28 mouse cellular contexts compared by ENCODE assay signal in genomic region chr12:104057531-104057930, GRCm38 (mm10). TPM values are rescaled to one million over a fixed set of nuclear protein-coding genes. Genes with fewer than 3 reads are reported as not detected.
DNase-seq lines count a peak whose midpoint lies in the region; ATAC-seq and TF ChIP-seq lines count a peak whose summit lies in the region.
"Had no signal": no experiment of that assay in that cellular context is flagged by ENCODE, and none has a peak within 500 bp of the region (broad histone marks: within the 10 kb centered on the region; RNA-seq: fewer than 3 reads in every experiment).

No protein-coding gene starts in this region.

- 0 out of 2 replicates have a peak overlapping the region, but pooled peaks have one; percentile 16 for H3K27ac ChIP-seq in forebrain, embryonic 13.5 days
- no peak overlapping the region for H3K27ac ChIP-seq in forebrain, embryonic 12.5 days
- peak overlapping the region; percentile 25 to 61; a peak in 3 of 4 replicates for H3K27ac ChIP-seq in heart, embryonic 14.5 days (replicated peaks in 1 of 2; ENCODE audit: control insufficient read depth in 1 of 2, insufficient read depth in 1 of 2, low read depth in 2 of 2, low read length in 2 of 2)
- H3K27ac ChIP-seq in CH12.LX (ENCODE audit: insufficient read depth, low read depth): no peak overlapping the region
- H3K27ac ChIP-seq: hindbrain, embryonic 15.5 days; kidney, embryonic 15.5 days; limb, embryonic 13.5 days; liver, embryonic 14.5 days; neural tube, embryonic 15.5 days had no signal

- H3K79me2 ChIP-seq in CH12.LX (replicated peaks; ENCODE audit: control insufficient read depth, extremely low read depth, insufficient read depth, poor library complexity, severe bottlenecking): no peaks in the 10 kb centered on the region

- no peaks in the 10 kb centered on the region for H3K9me3 ChIP-seq in forebrain, embryonic 13.5 days (replicated peaks)
- H3K9me3 ChIP-seq in forebrain, embryonic 12.5 days: no peaks in the 10 kb centered on the region
- H3K9me3 ChIP-seq in heart, embryonic 14.5 days (ENCODE audit: control insufficient read depth, low read length): no peaks in the 10 kb centered on the region
- H3K9me3 ChIP-seq in CH12.LX (replicated peaks; ENCODE audit: low read length): no peaks in the 10 kb centered on the region
- H3K9me3 ChIP-seq: hindbrain, embryonic 15.5 days; kidney, embryonic 15.5 days; limb, embryonic 13.5 days; megakaryocyte, embryonic 14.5 days; neural tube, embryonic 15.5 days had no signal

- H3K27me3 ChIP-seq in forebrain, embryonic 13.5 days: no peaks in the 10 kb centered on the region
- no peaks in the 10 kb centered on the region for H3K27me3 ChIP-seq in forebrain, embryonic 12.5 days
- peaks cover 46% of the 10 kb centered on the region for H3K27me3 ChIP-seq in heart, embryonic 14.5 days (ENCODE audit: control insufficient read depth, insufficient read depth, low read length)
- H3K27me3 ChIP-seq in CH12.LX (replicated peaks): peaks cover 8% of the 10 kb centered on the region
- H3K27me3 ChIP-seq: hindbrain, embryonic 15.5 days had no signal

- 83% methylated on average over 7 of the region's 7 CpGs for WGBS in forebrain, embryonic 13.5 days
- 86% methylated on average over 7 of the region's 7 CpGs for WGBS in forebrain, embryonic 12.5 days
- WGBS in heart, embryonic 14.5 days: 74% methylated on average over 7 of the region's 7 CpGs

- H3K9ac ChIP-seq in forebrain, embryonic 13.5 days: no peak overlapping the region
- no peak overlapping the region for H3K9ac ChIP-seq in forebrain, embryonic 12.5 days
- 0 out of 2 replicates have a peak overlapping the region, but pooled peaks have one; percentile 11 for H3K9ac ChIP-seq in heart, embryonic 14.5 days (ENCODE audit: low read length)
- no peak overlapping the region for H3K9ac ChIP-seq in CH12.LX (ENCODE audit: insufficient read depth, low read depth)
- H3K9ac ChIP-seq: hindbrain, embryonic 15.5 days; kidney, embryonic 15.5 days; limb, embryonic 13.5 days; liver, embryonic 14.5 days; neural tube, embryonic 15.5 days had no signal

- no peak for DNase-seq in heart, adult 8-10 months (ENCODE audit: low spot score)
- no peak for DNase-seq in CH12.LX (ENCODE audit: extremely low read depth)
- DNase-seq in naive thymus-derived CD4-positive, alpha-beta T cell, adult 2 months (ENCODE audit: low read depth): peak; percentile 15
- DNase-seq in frontal cortex, postnatal 14 days (ENCODE audit: low spot score in 2 of 2): no peak
- DNase-seq: adrenal gland, adult 2 months; cerebellum, adult 9-11 months; embryo, embryonic 11 days had no signal

- no peak overlapping the region for H3K4me2 ChIP-seq in forebrain, embryonic 13.5 days
- H3K4me2 ChIP-seq in forebrain, embryonic 12.5 days: no peak overlapping the region
- H3K4me2 ChIP-seq in heart, embryonic 14.5 days (ENCODE audit: low read length): no peak overlapping the region
- no peak overlapping the region for H3K4me2 ChIP-seq in CH12.LX (ENCODE audit: insufficient read depth, low read depth, poor library complexity, severe bottlenecking)
- H3K4me2 ChIP-seq: hindbrain, embryonic 15.5 days; kidney, embryonic 15.5 days; limb, embryonic 13.5 days; neural tube, embryonic 15.5 days had no signal

- in situ Hi-C loops in CH12.LX (cut with MboI; ENCODE audit: low pct_ligation_motif_present, low pct_unique_long_range_greater_than_20kb, low sequenced_read_pairs): no loop called here

- H3K4me3 ChIP-seq in forebrain, embryonic 13.5 days: no peak overlapping the region
- H3K4me3 ChIP-seq in forebrain, embryonic 12.5 days (replicated peaks): no peak overlapping the region
- no peak overlapping the region for H3K4me3 ChIP-seq in heart, embryonic 14.5 days (ENCODE audit: control insufficient read depth in 1 of 2, insufficient read depth in 1 of 2, low read depth in 1 of 2, low read length in 2 of 2)
- no peak overlapping the region for H3K4me3 ChIP-seq in CH12.LX (replicated peaks in 1 of 3; ENCODE audit: low read depth in 2 of 3, low read length in 2 of 3, poor library complexity in 1 of 3)
- H3K4me3 ChIP-seq: hindbrain, embryonic 15.5 days; kidney, embryonic 15.5 days; limb, embryonic 13.5 days; megakaryocyte, embryonic 14.5 days; neural tube, embryonic 15.5 days had no signal

- no peaks in the 10 kb centered on the region for H3K36me3 ChIP-seq in forebrain, embryonic 13.5 days (ENCODE audit: poor library complexity, severe bottlenecking)
- no peaks in the 10 kb centered on the region for H3K36me3 ChIP-seq in forebrain, embryonic 12.5 days (replicated peaks)
- no peaks in the 10 kb centered on the region for H3K36me3 ChIP-seq in heart, embryonic 14.5 days (ENCODE audit: control insufficient read depth, insufficient read depth, low read length)
- no peaks in the 10 kb centered on the region for H3K36me3 ChIP-seq in CH12.LX (replicated peaks in 1 of 2; ENCODE audit: control insufficient read depth in 1 of 2, insufficient read depth in 1 of 2, low read length in 1 of 2)
- H3K36me3 ChIP-seq: hindbrain, embryonic 15.5 days; kidney, embryonic 15.5 days; limb, embryonic 13.5 days; neural tube, embryonic 15.5 days had no signal

- no peak for TF ChIP-seq RAD21 in CH12.LX (IDR thresholded peaks at IDR 0.05; ENCODE audit: low read depth, low read length)

- no peak for ATAC-seq in forebrain, embryonic 13.5 days
- no peak for ATAC-seq in forebrain, embryonic 12.5 days (ENCODE audit: low FRiP score)
- ATAC-seq in heart, embryonic 14.5 days (ENCODE audit: insufficient number of reproducible peaks, insufficient read depth, low FRiP score, low read depth): no peak
- ATAC-seq: intestine, postnatal 0 days had no signal

- TF ChIP-seq CTCF in CH12.LX (conservative IDR thresholded peaks at IDR 0.05 in 1 of 2, IDR thresholded peaks at IDR 0.05 in 1 of 2; ENCODE audit: low read depth in 2 of 2, low read length in 2 of 2): no peak

- TF ChIP-seq POLR2A in CH12.LX (IDR thresholded peaks at IDR 0.05; ENCODE audit: low read depth, low read length): no peak

- TF ChIP-seq EP300 in CH12.LX (IDR thresholded peaks at IDR 0.05; ENCODE audit: low read length): no peak

- peaks cover 6% of the 10 kb centered on the region; the same call in 1 of the 2 replicates for H3K4me1 ChIP-seq in forebrain, embryonic 13.5 days
- no peaks in the 10 kb centered on the region for H3K4me1 ChIP-seq in forebrain, embryonic 12.5 days
- H3K4me1 ChIP-seq in heart, embryonic 14.5 days (ENCODE audit: control insufficient read depth in 2 of 2, insufficient read depth in 2 of 2, low read length in 2 of 2): peaks cover 6% of the 10 kb centered on the region in 2 experiments
- H3K4me1 ChIP-seq in CH12.LX (ENCODE audit: control insufficient read depth in 1 of 2, insufficient read depth in 2 of 2): peaks cover 21 to 44% of the 10 kb centered on the region in 2 experiments
- H3K4me1 ChIP-seq: hindbrain, embryonic 15.5 days; kidney, embryonic 15.5 days; limb, embryonic 13.5 days; neural tube, embryonic 15.5 days had no signal

- dilution Hi-C loops in CH12.LX (cut with MboI; ENCODE audit: extremely low pct_ligation_motif_present, extremely low pct_unique_long_range_greater_than_20kb, low sequenced_read_pairs): no loop called here

TF ChIP-seq in CH12.LX, 34 proteins besides CTCF, POLR2A, EP300 and RAD21:
- TF ChIP-seq BHLHE40 (IDR thresholded peaks at IDR 0.05; ENCODE audit: low read depth, low read length) (0 out of 2 replicates have a peak, but pooled peaks have one; percentile 25), MAX (IDR thresholded peaks at IDR 0.05; ENCODE audit: low read length) (no peak)

RNA-seq across cellular contexts. Expression of gene Serpina12, which starts 13.3 kb away (rescaled TPM):
- polyA plus RNA-seq in forebrain, embryonic 13.5 days (2015; fragmentation: Nextera tagmentation; extraction: Ambion mirVana): not detected in 2 replicates
- not detected in 2 replicates for polyA plus RNA-seq in forebrain, embryonic 12.5 days (2016; fragmentation: Nextera tagmentation; extraction: Ambion mirVana)
- polyA plus RNA-seq in heart, embryonic 14.5 days (2014; fragmentation: Nextera tagmentation; extraction: Ambion mirVana): not detected in 2 replicates
- not detected for total RNA-seq in heart, adult 8-10 months (2022)
- total RNA-seq in CH12.LX (2012; rRNA removed) (not detected in 2 replicates), CH12.LX (2014; rRNA removed) (not detected in 2 replicates)
- polyA plus RNA-seq in CH12.LX (2012; ENCODE audit: insufficient read length, low read depth): 0.08 and 0.09 TPM in 2 replicates
- total RNA-seq: gastrocnemius, adult 18-20 months; heart, postnatal 25 days; layer of hippocampus, postnatal 10 days had no signal
- polyA plus RNA-seq: embryonic facial prominence, embryonic 14.5 days; hindbrain, embryonic 15.5 days; intestine, postnatal 0 days; kidney, embryonic 15.5 days; limb, embryonic 13.5 days; lung, embryonic 16.5 days; midbrain, embryonic 14.5 days; neural tube, embryonic 15.5 days; stomach, embryonic 16.5 days; urinary bladder, adult 2 months had no signal

RNA-seq across cellular contexts. Expression of gene Serpina5, which starts 43.4 kb away (rescaled TPM):
- polyA plus RNA-seq in forebrain, embryonic 13.5 days (2015; fragmentation: Nextera tagmentation; extraction: Ambion mirVana): not detected in 2 replicates
- polyA plus RNA-seq in forebrain, embryonic 12.5 days (2016; fragmentation: Nextera tagmentation; extraction: Ambion mirVana): not detected in 2 replicates
- polyA plus RNA-seq in heart, embryonic 14.5 days (2014; fragmentation: Nextera tagmentation; extraction: Ambion mirVana): not detected in 2 replicates
- not detected for total RNA-seq in heart, adult 8-10 months (2022)
- not detected in 2 replicates for total RNA-seq in CH12.LX (2012; rRNA removed)
- total RNA-seq in CH12.LX (2014; rRNA removed): not detected in 2 replicates
- not detected in 2 replicates for polyA plus RNA-seq in CH12.LX (2012; ENCODE audit: insufficient read length, low read depth)
- total RNA-seq: gastrocnemius, adult 18-20 months; heart, postnatal 25 days; layer of hippocampus, postnatal 10 days had no signal
- polyA plus RNA-seq: adrenal gland, adult 2 months; embryonic facial prominence, embryonic 14.5 days; hindbrain, embryonic 15.5 days; kidney, embryonic 15.5 days; large intestine, adult 2 months; limb, embryonic 13.5 days; lung, embryonic 16.5 days; midbrain, embryonic 14.5 days; neural tube, embryonic 15.5 days; stomach, embryonic 16.5 days; thymus, postnatal 0 days; urinary bladder, adult 2 months had no signal

RNA-seq across cellular contexts. Expression of gene Serpina9, which starts 44.0 kb away (rescaled TPM):
- polyA plus RNA-seq in forebrain, embryonic 13.5 days (2015; fragmentation: Nextera tagmentation; extraction: Ambion mirVana): not detected in 2 replicates
- polyA plus RNA-seq in forebrain, embryonic 12.5 days (2016; fragmentation: Nextera tagmentation; extraction: Ambion mirVana): not detected in 2 replicates
- 0.27 and 0.36 TPM in 2 replicates for polyA plus RNA-seq in heart, embryonic 14.5 days (2014; fragmentation: Nextera tagmentation; extraction: Ambion mirVana)
- total RNA-seq in heart, adult 8-10 months (2022): under 1 TPM in 3 of 4 experiments, not detected in 1; 0.08 to 0.11 (median 0.09) TPM
- 0.08 and 0.13 TPM in 2 replicates for total RNA-seq in CH12.LX (2012; rRNA removed)
- total RNA-seq in CH12.LX (2014; rRNA removed): 0.36 and 0.42 TPM in 2 replicates
- polyA plus RNA-seq in CH12.LX (2012; ENCODE audit: insufficient read length, low read depth): 0.23 TPM in 1 of 2 replicates, not detected in the other
- total RNA-seq: adrenal gland, adult 2 months; gastrocnemius, adult 18-20 months had no signal
- polyA plus RNA-seq: adrenal gland, adult 2 months; gonadal fat pad, adult 2 months; intestine, postnatal 0 days; kidney, embryonic 15.5 days; limb, embryonic 13.5 days; liver, embryonic 14.5 days; midbrain, embryonic 14.5 days; neural tube, embryonic 15.5 days; urinary bladder, adult 2 months had no signal

RNA-seq across cellular contexts. Expression of gene Serpina3a, which starts 55.0 kb away (rescaled TPM):
- not detected in 2 replicates for polyA plus RNA-seq in forebrain, embryonic 13.5 days (2015; fragmentation: Nextera tagmentation; extraction: Ambion mirVana)
- not detected in 2 replicates for polyA plus RNA-seq in forebrain, embryonic 12.5 days (2016; fragmentation: Nextera tagmentation; extraction: Ambion mirVana)
- not detected in 2 replicates for polyA plus RNA-seq in heart, embryonic 14.5 days (2014; fragmentation: Nextera tagmentation; extraction: Ambion mirVana)
- not detected for total RNA-seq in heart, adult 8-10 months (2022)
- total RNA-seq in CH12.LX (2012; rRNA removed): not detected in 2 replicates
- total RNA-seq in CH12.LX (2014; rRNA removed): not detected in 2 replicates
- polyA plus RNA-seq in CH12.LX (2012; ENCODE audit: insufficient read length, low read depth): not detected in 2 replicates
- total RNA-seq: adrenal gland, adult 2 months; gastrocnemius, adult 18-20 months; heart, postnatal 25 days; layer of hippocampus, postnatal 10 days had no signal
- polyA plus RNA-seq: adrenal gland, adult 2 months; embryonic facial prominence, embryonic 14.5 days; gonadal fat pad, adult 2 months; hindbrain, embryonic 15.5 days; kidney, embryonic 15.5 days; large intestine, adult 2 months; limb, embryonic 13.5 days; liver, embryonic 14.5 days; lung, embryonic 16.5 days; midbrain, embryonic 14.5 days; neural tube, embryonic 15.5 days; stomach, embryonic 16.5 days; thymus, postnatal 0 days; urinary bladder, adult 2 months had no signal

Comparison
In these comparisons a context has a peak if more than half of its experiments do, and no peak if none do; other contexts are left out.
1. H3K27ac ChIP-seq: peak in forebrain, embryonic 13.5 days (single experiment) and heart, embryonic 14.5 days (2 of 2); none in forebrain, embryonic 12.5 days (single experiment) and CH12.LX (single experiment).